Mouse (Mus musculus): ENCODE data around the gene Tmem216. TPM values are rescaled to one million over a fixed set of nuclear protein-coding genes. Genes with fewer than 3 reads are reported as not detected.

Tmem216 gene
- polyA plus RNA-seq, 1 experiment from 2014 or later, result 37.3 TPM

DNA sequence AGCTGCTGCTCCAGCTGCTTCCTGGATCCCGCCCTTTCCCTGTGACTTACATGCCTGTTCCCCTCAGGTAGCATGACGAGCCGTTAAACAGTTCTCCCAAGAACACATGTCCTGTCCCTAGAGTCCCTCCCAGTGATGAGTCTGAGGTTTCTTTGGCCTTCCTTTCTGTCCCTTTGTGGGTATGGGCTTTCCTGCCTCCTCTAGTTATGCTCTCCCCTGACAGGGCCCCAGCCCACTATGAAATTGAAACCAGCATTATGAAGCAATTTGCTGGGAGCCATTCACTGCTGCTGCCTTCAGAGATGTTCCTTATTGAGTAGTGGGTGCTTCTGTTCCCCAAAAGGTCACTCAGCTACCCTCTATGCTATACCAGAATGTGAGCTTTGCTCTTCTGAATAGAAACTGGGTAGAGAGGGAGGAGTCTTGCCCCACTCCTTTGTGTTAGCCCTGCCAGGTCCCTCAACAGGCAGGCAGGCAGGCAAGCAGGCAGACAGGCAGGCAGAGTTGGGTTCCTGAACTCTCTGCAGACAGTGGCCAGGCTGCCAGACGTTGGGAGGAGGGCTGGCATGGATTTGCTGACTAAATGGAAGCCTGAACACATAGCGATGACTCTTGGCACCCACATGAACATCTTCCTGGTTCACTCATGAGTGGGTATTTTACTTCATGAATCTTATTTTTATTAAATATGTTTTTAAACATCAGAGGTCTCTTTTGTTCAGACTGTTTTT, 33.3 kb upstream of the Tmem216 start:
- Histone ChIP-seq H3K4me1 (peaks cover 7% of the 10 kb centered on the region), H3K9me3 (no peaks in the 10 kb centered on the region), H3K27me3 (no peaks in the 10 kb centered on the region), H3K36me3 (peaks cover 42% of the 10 kb centered on the region), H3K27ac (peak overlapping the region; percentile 18; the same call in 1 of the 2 replicates), H3K4me2 (no peak overlapping the region), H3K4me3 (no peak overlapping the region), H3K9ac (no peak overlapping the region)
- 61% methylated on average over 5 of the region's 5 CpGs for WGBS
- ATAC-seq (ENCODE audit: insufficient number of reproducible peaks, low FRiP score, low TSS enrichment, low read depth), result no peak

- H3K4me2 ChIP-seq, result no peak overlapping the region
- H3K27ac ChIP-seq, result no peak overlapping the region
- peaks cover 23% of the 10 kb centered on the region for H3K36me3 ChIP-seq
- no peaks in the 10 kb centered on the region for H3K27me3 ChIP-seq
- H3K4me1 ChIP-seq, result peaks cover 7% of the 10 kb centered on the region
- H3K9ac ChIP-seq, result no peak overlapping the region
- ATAC-seq (ENCODE audit: insufficient number of reproducible peaks, low FRiP score, low TSS enrichment, low read depth), result no peak
- 86% methylated on average over 8 of the region's 8 CpGs for WGBS
- H3K4me3 ChIP-seq, result no peak overlapping the region
- H3K9me3 ChIP-seq, result no peaks in the 10 kb centered on the region
These were observed 31.2 kb upstream of the Tmem216 start for GRCm38 (mm10) chr19:10587231-10587630.

- Histone ChIP-seq H3K36me3 (peaks cover 23% of the 10 kb centered on the region), H3K27ac (no peak overlapping the region), H3K4me3 (no peak overlapping the region), H3K9ac (no peak overlapping the region), H3K9me3 (no peaks in the 10 kb centered on the region), H3K27me3 (no peaks in the 10 kb centered on the region), H3K4me1 (peaks cover 7% of the 10 kb centered on the region), H3K4me2 (no peak overlapping the region)
- ATAC-seq (ENCODE audit: insufficient number of reproducible peaks, low FRiP score, low TSS enrichment, low read depth), result no peak
- 88% methylated on average over 8 of the region's 8 CpGs for WGBS
These were observed 29.1 kb upstream of the Tmem216 start for GRCm38 (mm10) chr19:10585112-10585511.

DNA sequence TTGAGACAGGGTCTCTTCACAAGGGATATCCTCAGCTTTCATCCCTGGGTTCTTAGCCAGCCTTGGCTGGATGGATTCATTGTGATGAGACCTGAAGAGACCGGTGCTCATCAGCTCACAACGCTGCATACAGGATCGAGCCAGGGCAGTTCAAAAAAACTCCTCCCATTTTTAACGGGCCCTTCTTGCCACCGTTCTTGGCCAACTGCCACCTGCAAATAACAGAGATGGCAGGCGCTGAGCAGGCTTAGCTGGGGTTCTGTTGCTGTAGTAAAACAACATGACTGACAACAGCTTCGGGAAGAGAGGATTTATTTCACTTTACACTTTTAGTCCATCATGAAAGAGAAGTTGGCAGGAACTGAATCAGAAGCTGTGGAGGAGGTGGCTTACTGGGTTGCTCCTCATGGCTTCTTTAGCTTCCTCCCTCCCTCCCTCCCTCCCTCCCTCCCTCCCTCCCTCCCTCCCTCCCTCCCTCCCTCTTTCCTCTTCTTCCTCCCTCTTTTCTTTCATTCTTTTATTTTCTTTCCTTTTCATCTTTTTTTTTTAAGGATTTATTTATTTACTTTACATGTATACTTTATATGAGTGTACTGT, 27.6 kb upstream of the Tmem216 start:
- Histone ChIP-seq H3K9ac (no peak overlapping the region), H3K27me3 (no peaks in the 10 kb centered on the region), H3K4me3 (no peak overlapping the region), H3K4me1 (0 out of 2 replicates have a peak, but pooled peaks cover 4% of the 10 kb centered on the region), H3K4me2 (no peak overlapping the region), H3K9me3 (no peaks in the 10 kb centered on the region), H3K36me3 (peaks cover 20% of the 10 kb centered on the region), H3K27ac (no peak overlapping the region)
- no peak for ATAC-seq (ENCODE audit: insufficient number of reproducible peaks, low FRiP score, low TSS enrichment, low read depth)
- WGBS, result 50% methylated on average over 7 of the region's 7 CpGs

DNA sequence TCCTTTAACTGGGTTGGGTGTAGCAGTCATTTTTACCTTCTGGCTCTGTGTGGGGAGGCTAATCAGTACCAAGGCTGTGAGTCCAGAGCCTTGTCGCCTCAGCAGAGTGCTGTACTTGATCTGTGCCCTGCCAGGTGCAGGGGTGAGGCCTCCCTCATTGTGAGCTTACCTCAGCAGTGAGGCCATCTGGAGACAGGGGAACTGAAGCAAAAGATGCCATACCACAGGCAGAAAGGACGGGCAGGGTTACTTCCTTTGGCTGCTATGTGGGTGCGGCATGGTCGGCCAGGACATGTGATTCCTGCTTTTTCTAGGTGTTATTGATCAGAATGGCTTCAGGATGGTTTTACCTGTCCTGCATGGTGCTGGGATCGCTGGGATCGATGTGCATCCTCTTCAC, 25.9 kb upstream of the Tmem216 start:
- H3K36me3 ChIP-seq, result 0 out of 2 replicates have a peak, but pooled peaks cover 12% of the 10 kb centered on the region
- no peak overlapping the region for H3K4me3 ChIP-seq
- 76% methylated on average over 6 of the region's 6 CpGs for WGBS
- H3K9me3 ChIP-seq, result no peaks in the 10 kb centered on the region
- ATAC-seq (ENCODE audit: insufficient number of reproducible peaks, low FRiP score, low TSS enrichment, low read depth), result no peak
- peaks cover 13% of the 10 kb centered on the region for H3K4me1 ChIP-seq
- H3K27me3 ChIP-seq, result no peaks in the 10 kb centered on the region
- no peak overlapping the region for H3K9ac ChIP-seq
- H3K27ac ChIP-seq, result no peak overlapping the region
- H3K4me2 ChIP-seq, result no peak overlapping the region

GRCm38 (mm10) chr19:10580761-10581160, 24.7 kb upstream of the Tmem216 start:
- Histone ChIP-seq H3K27me3 (no peaks in the 10 kb centered on the region), H3K9ac (no peak overlapping the region), H3K4me1 (peaks cover 16% of the 10 kb centered on the region), H3K36me3 (0 out of 2 replicates have a peak, but pooled peaks cover 7% of the 10 kb centered on the region), H3K9me3 (no peaks in the 10 kb centered on the region), H3K4me2 (no peak overlapping the region), H3K4me3 (no peak overlapping the region), H3K27ac (no peak overlapping the region)
- ATAC-seq (ENCODE audit: insufficient number of reproducible peaks, low FRiP score, low TSS enrichment, low read depth), result no peak
- 75% methylated on average over 3 of the region's 3 CpGs for WGBS

GRCm38 (mm10) chr19:10580102-10580501, 24.1 kb upstream of the Tmem216 start:
- no peak for ATAC-seq (ENCODE audit: insufficient number of reproducible peaks, low FRiP score, low TSS enrichment, low read depth)

GRCm38 (mm10) chr19:10576690-10577561, 20.9 kb upstream of the Tmem216 start, which contains the start of the genes Cyb561a3 and Tmem138:
Cyb561a3 (plus strand) TSS chr19:10577172.
Tmem138 (minus strand) TSS chr19:10577362.
- no peaks in the 10 kb centered on the region for H3K27me3 ChIP-seq
- under 1% methylated on average over 44 of the region's 44 CpGs for whole genome bisulfite sequencing
- peak within 1 kb of the TSS; percentile 50 for H3K9ac ChIP-seq
- H3K4me3 ChIP-seq, result peak within 1 kb of the TSS; percentile 68
- H3K36me3 ChIP-seq, result peaks cover 28% of the 10 kb centered on the region
- H3K9me3 ChIP-seq, result no peaks in the 10 kb centered on the region
- H3K4me2 ChIP-seq, result peak within 1 kb of the TSS; percentile 75
- peak within 1 kb of the TSS; percentile 90 for H3K27ac ChIP-seq
- peaks cover 16% of the 10 kb centered on the region for H3K4me1 ChIP-seq
- peak; percentile 94 for ATAC-seq (ENCODE audit: insufficient number of reproducible peaks, low FRiP score, low TSS enrichment, low read depth)

More at GRCm38 (mm10) chr19:10580102-10580501, 24.1 kb upstream of the Tmem216 start:
- no peak overlapping the region for H3K9ac ChIP-seq
- no peaks in the 10 kb centered on the region for H3K9me3 ChIP-seq
- H3K4me3 ChIP-seq, result no peak overlapping the region
- 78% methylated on average over 3 of the region's 3 CpGs for WGBS
- peaks cover 6% of the 10 kb centered on the region for H3K36me3 ChIP-seq
- no peak overlapping the region for H3K4me2 ChIP-seq
- H3K27me3 ChIP-seq, result no peaks in the 10 kb centered on the region
- peaks cover 16% of the 10 kb centered on the region for H3K4me1 ChIP-seq
- no peak overlapping the region for H3K27ac ChIP-seq

DNA sequence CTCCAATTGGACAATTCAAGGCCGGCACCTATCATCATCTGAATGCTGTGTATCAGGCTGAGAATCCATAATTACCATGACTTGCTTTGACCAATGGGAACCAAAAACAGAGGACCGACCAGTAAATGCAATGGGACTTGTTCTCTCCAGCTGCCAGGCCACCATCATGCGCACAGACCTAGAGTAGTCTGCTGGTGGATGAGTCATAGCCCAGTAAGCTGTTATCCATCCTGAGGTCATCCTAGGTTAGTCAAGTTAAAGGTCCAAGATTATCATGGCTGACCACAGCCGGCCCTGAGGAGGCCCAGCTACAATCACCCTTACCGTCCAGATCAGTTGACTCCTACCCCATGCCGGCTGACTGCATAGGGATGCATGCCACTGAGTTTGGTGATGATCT, 13.6 kb upstream of the Tmem216 start:
- Histone ChIP-seq H3K27me3 (no peaks in the 10 kb centered on the region), H3K9ac (no peak overlapping the region), H3K4me3 (no peak overlapping the region), H3K36me3 (peaks cover 49% of the 10 kb centered on the region), H3K4me1 (no peaks in the 10 kb centered on the region), H3K9me3 (no peaks in the 10 kb centered on the region), H3K27ac (no peak overlapping the region), H3K4me2 (no peak overlapping the region)
- 97% methylated on average over 6 of the region's 6 CpGs for WGBS
- no peak for ATAC-seq (ENCODE audit: insufficient number of reproducible peaks, low FRiP score, low TSS enrichment, low read depth)

- WGBS, result 80% methylated on average over 4 of the region's 4 CpGs
- H3K9ac ChIP-seq, result no peak overlapping the region
- no peak overlapping the region for H3K4me2 ChIP-seq
- no peaks in the 10 kb centered on the region for H3K4me1 ChIP-seq
- H3K36me3 ChIP-seq, result peaks cover 15% of the 10 kb centered on the region
- ATAC-seq (ENCODE audit: insufficient number of reproducible peaks, low FRiP score, low TSS enrichment, low read depth), result no peak
- no peak overlapping the region for H3K27ac ChIP-seq
- H3K4me3 ChIP-seq, result no peak overlapping the region
- no peaks in the 10 kb centered on the region for H3K27me3 ChIP-seq
- H3K9me3 ChIP-seq, result no peaks in the 10 kb centered on the region
These were observed 9.2 kb upstream of the Tmem216 start for GRCm38 (mm10) chr19:10565217-10565616.

DNA sequence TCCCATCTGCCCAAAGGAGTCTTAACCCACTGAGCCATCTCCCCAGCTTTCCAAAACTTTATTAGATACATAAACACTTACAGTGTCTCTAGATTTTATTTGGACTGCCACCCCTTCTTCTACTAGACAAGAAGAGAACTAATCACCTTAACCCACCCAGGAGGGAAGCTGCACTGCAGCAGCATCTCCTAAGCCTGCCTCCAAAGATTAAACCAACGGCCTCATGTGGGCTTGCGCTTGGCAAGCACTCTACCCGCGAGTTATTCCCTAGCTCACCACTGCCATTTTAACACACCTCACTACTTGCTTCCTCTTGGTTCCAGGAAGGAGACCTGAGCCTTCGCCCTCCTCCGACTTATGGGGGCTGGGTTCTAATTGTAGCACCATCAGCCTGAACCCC, 8.2 kb upstream of the Tmem216 start:
- no peaks in the 10 kb centered on the region for H3K4me1 ChIP-seq
- no peak overlapping the region for H3K4me2 ChIP-seq
- no peaks in the 10 kb centered on the region for H3K9me3 ChIP-seq
- peaks cover 7% of the 10 kb centered on the region; the same call in 1 of the 2 replicates for H3K36me3 ChIP-seq
- no peak overlapping the region for H3K9ac ChIP-seq
- no peaks in the 10 kb centered on the region for H3K27me3 ChIP-seq
- H3K4me3 ChIP-seq, result no peak overlapping the region
- no peak overlapping the region for H3K27ac ChIP-seq
- 82% methylated on average over 6 of the region's 6 CpGs for WGBS
- no peak for ATAC-seq (ENCODE audit: insufficient number of reproducible peaks, low FRiP score, low TSS enrichment, low read depth)

Measured in limb, embryonic 15.5 days (tissue).